Mouse (Mus musculus) C2C12 (cell line): ENCODE data around the gene Ssx2ip. TPM values are rescaled to one million over a fixed set of nuclear protein-coding genes. Genes with fewer than 3 reads are reported as not detected.

Experiments used
- H3K27me3 ChIP-seq: one replicate; pipeline ENCODE4 v1.6.1; 2011; ENCODE audit not compliant: control insufficient read depth, insufficient read depth, insufficient read length
- H3K36me3 ChIP-seq: one replicate; pipeline ENCODE4 v1.6.1; 2011; ENCODE audit not compliant: control insufficient read depth, insufficient read depth
- H3K4me3 ChIP-seq: one replicate; pipeline ENCODE4 v1.5.1; 2011; ENCODE audit warnings: mild to moderate bottlenecking, control low read depth; ENCODE audit not compliant: poor library complexity, insufficient read depth, severe bottlenecking
- H3K79me2 ChIP-seq: one replicate; pipeline ENCODE4 v1.6.1; 2011; ENCODE audit not compliant: control insufficient read depth, insufficient read depth
- H3K79me3 ChIP-seq: one replicate; pipeline ENCODE4 v1.6.1; 2011; ENCODE audit warnings: low read depth, control low read depth
- H3ac ChIP-seq: one replicate; pipeline ENCODE3; 2011; ENCODE audit warnings: low read depth; ENCODE audit not compliant: control insufficient read depth, insufficient read length
- CEBPB ChIP-seq: IDR thresholded peaks from one replicate; pipeline ENCODE4 v1.6.1; 2011; ENCODE audit warnings: low read depth, mild to moderate bottlenecking, control low read depth, moderate library complexity
- CTCF ChIP-seq: IDR thresholded peaks from one replicate; pipeline ENCODE4 v1.5.1; 2011; ENCODE audit not compliant: control insufficient read depth, insufficient read depth, insufficient read length
- FOSL1 ChIP-seq: IDR thresholded peaks from one replicate; pipeline ENCODE4 v1.8.0; 2011; ENCODE audit warnings: mild to moderate bottlenecking, low read length; ENCODE audit not compliant: poor library complexity, insufficient read depth, severe bottlenecking
- MAX ChIP-seq: IDR thresholded peaks from one replicate; pipeline ENCODE4 v1.6.1; 2011; ENCODE audit warnings: mild to moderate bottlenecking, control low read depth
- MYOD1 ChIP-seq: IDR thresholded peaks from one replicate; pipeline ENCODE4 v1.6.1; 2011; ENCODE audit warnings: low read depth; ENCODE audit not compliant: control insufficient read depth, insufficient read length
- MYOG ChIP-seq: IDR thresholded peaks from one replicate; pipeline ENCODE4 v1.6.1; 2011; ENCODE audit not compliant: control insufficient read depth, insufficient read length; ENCODE audit errors: extremely low read depth
- USF1 ChIP-seq: IDR thresholded peaks from one replicate; pipeline ENCODE4 v1.6.1; 2011; ENCODE audit warnings: low read depth, mild to moderate bottlenecking, control low read depth, moderate library complexity
- polyA plus RNA-seq: library from polyadenylated mRNA; unstranded; fragments of >200 nt; fragmentation: generic; extraction: Trizol; gene quantifications from one replicate; pipeline ENCODE4 v1.2.1, GENCODE M21; 2012; ENCODE audit warnings: missing spikeins

Gene Ssx2ip
- polyA plus RNA-seq, 1 experiment = 9.5 TPM

DNA sequence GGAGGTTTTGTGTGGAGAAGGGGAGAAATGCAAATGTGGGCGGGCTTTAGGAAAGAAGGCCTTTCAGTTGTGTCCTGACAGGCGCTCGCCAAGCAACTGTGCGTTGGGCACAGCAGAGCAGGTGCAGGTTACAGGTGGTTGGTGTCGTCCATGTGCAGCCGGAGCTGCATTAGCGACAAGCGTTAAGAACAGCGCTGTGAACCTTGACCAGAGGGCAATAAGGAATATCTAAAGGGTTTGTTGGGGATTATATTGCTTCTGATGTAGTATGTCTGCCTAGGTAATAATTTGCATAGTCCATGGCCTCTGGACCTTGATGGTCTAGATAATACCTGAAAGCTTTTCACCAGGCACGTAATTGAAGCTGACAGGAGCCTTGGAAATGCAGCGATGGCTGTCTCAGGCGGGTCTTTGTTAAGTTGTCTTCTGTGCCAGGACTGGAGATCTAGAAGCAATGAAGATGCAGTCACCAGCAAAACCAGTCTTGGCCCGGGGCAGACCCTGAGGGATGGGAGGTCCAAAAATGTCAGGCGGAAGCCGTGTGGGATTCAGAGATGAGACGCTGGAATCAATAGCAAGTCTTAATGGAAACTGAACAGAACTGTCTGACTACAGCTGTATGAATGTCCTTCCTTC lies 2.8 kb downstream of the Ssx2ip start:
- H3K79me3 ChIP-seq = peaks cover 11% of the 10 kb centered on the region
- no peaks in the 10 kb centered on the region for H3K27me3 ChIP-seq

GRCm38 (mm10) chr3:146410114-146410513 lies 5.7 kb downstream of the Ssx2ip start:
- Histone ChIP-seq H3K79me2 (peaks cover 84% of the 10 kb centered on the region), H3ac (no peak overlapping the region), H3K79me3 (peaks cover 17% of the 10 kb centered on the region), H3K36me3 (no peaks in the 10 kb centered on the region), H3K4me3 (no peak overlapping the region), H3K27me3 (no peaks in the 10 kb centered on the region)
- TF ChIP-seq MYOD1 (no peak), CTCF (no peak), FOSL1 (no peak), USF1 (no peak), MAX (no peak), CEBPB (no peak), MYOG (no peak)

More for the DNA sequence above, 2.8 kb downstream of the Ssx2ip start:
- no peak overlapping the region for H3K4me3 ChIP-seq
- H3K79me2 ChIP-seq = peaks cover 65% of the 10 kb centered on the region
- TF ChIP-seq MYOG (no peak), FOSL1 (no peak), CTCF (no peak), MAX (no peak), USF1 (no peak), MYOD1 (no peak), CEBPB (no peak)
- H3ac ChIP-seq = no peak overlapping the region
- H3K36me3 ChIP-seq = no peaks in the 10 kb centered on the region

DNA sequence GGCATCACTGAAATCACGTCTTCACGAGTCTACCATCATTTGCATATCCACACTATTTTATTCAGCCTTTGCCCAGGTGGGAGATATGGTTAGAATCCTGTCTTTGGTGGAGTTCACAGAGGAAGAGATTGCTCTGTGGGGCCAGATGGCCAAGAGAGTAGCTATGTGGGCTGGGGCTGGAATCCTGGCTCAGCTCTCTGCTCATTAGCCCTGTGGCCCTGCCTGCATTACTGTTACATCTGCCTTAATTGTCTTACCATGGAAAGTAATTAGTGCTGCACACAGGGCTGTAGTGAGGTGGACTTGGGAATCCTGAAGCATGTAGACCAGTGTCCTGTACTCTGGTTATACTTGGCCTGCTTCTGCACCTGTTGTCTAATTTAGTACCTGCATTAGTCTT lies 7.6 kb downstream of the Ssx2ip start:
- peaks cover 14% of the 10 kb centered on the region for H3K79me3 ChIP-seq
- no peak overlapping the region for H3K4me3 ChIP-seq
- no peaks in the 10 kb centered on the region for H3K27me3 ChIP-seq
- TF ChIP-seq MYOD1 (no peak), MAX (no peak), USF1 (no peak), CTCF (no peak), FOSL1 (no peak), MYOG (no peak), CEBPB (no peak)
- no peaks in the 10 kb centered on the region for H3K36me3 ChIP-seq
- H3K79me2 ChIP-seq = peaks cover 65% of the 10 kb centered on the region
- no peak overlapping the region for H3ac ChIP-seq

- Histone ChIP-seq H3K36me3 (no peaks in the 10 kb centered on the region), H3ac (no peak overlapping the region), H3K4me3 (no peak overlapping the region), H3K27me3 (no peaks in the 10 kb centered on the region), H3K79me3 (peaks cover 14% of the 10 kb centered on the region), H3K79me2 (peaks cover 61% of the 10 kb centered on the region)
- TF ChIP-seq USF1 (no peak), CTCF (no peak), FOSL1 (no peak)
Measured at GRCm38 (mm10) chr3:146412480-146412879, 8.0 kb downstream of the Ssx2ip start.

- Histone ChIP-seq H3K79me2 (peaks cover 61% of the 10 kb centered on the region), H3K79me3 (peaks cover 13% of the 10 kb centered on the region), H3K4me3 (no peak overlapping the region), H3K27me3 (no peaks in the 10 kb centered on the region), H3ac (no peak overlapping the region), H3K36me3 (no peaks in the 10 kb centered on the region)
- no peak for TF ChIP-seq MAX
- TF ChIP-seq MYOG = no peak
- no peak for TF ChIP-seq MYOD1
- TF ChIP-seq USF1 = no peak
- TF ChIP-seq CEBPB = no peak
- no peak for TF ChIP-seq FOSL1
- no peak for TF ChIP-seq CTCF
Measured at GRCm38 (mm10) chr3:146413016-146413415, 8.6 kb downstream of the Ssx2ip start.

DNA sequence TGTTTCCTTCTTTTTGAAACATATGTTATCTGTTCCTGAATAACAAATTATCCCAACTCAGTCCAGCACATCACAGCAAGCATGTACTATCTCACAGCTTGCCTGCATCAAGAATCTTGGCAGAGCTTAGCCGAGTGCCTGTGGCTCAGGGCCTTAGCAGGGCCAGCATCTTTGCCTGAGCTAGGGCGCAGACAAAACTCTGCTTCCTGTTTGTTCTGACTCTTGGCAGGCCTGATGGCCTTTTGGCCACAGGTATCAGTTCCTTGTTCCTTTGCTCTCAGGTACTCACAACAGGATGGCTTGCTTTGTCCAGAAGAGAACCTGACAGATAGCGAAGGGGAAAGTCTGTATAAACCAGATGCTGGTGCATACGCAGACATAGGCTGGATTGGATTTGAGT lies 9.6 kb downstream of the Ssx2ip start:
- Histone ChIP-seq H3K4me3 (no peak overlapping the region), H3K36me3 (peaks cover 6% of the 10 kb centered on the region), H3K79me3 (peaks cover 11% of the 10 kb centered on the region), H3K27me3 (no peaks in the 10 kb centered on the region), H3K79me2 (peaks cover 52% of the 10 kb centered on the region), H3ac (no peak overlapping the region)
- TF ChIP-seq USF1 (no peak), CTCF (no peak), MYOD1 (no peak), MAX (no peak), FOSL1 (no peak), MYOG (no peak), CEBPB (no peak)
